Comparison of ENCODE assay signal across 7 mouse cellular contexts in the genomic region with DNA sequence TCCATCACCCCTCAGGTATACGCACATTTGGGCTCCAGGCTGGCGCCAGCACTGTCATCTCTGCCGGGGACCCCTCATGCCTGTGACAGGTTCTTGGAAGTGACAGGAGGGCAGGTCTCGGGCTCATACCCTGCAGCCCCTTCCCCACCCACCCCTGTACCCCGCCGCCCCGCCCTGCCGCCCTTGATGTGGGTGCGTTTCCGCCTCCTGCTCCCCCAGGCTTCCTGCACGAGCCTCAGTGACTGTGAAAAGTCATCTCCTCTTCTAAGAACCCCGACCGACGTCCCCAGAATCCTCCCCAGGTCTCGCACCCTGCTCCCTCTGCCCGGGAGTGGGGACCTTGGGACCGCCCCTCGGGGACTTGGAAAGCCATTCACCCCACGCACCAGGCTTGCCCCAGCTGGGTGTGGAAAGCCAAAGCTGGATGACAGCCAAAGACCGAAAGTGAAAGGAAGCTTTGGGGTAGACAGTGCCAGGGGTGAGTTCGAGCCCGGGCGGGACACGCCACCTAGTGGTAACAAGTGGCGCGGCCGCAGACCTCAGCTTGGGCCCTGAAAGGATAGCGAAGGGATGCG. TPM values are rescaled to one million over a fixed set of nuclear protein-coding genes. Genes with fewer than 3 reads are reported as not detected.
DNase-seq lines count a peak whose midpoint lies in the region; ATAC-seq lines count a peak whose summit lies in the region.

TSS of gene Gm45713 (minus strand) at position 239 of the 575 bp plus-strand sequence.
TSS of gene Flt3l (minus strand) at position 440 of the 575 bp plus-strand sequence.

- H3K4me3 ChIP-seq in embryonic facial prominence, embryonic 10.5 days = peak within 1 kb of the TSS; percentile 63
- peak within 1 kb of the TSS; percentile 57 for H3K4me3 ChIP-seq in limb, embryonic 10.5 days
- peak within 1 kb of the TSS; percentile 50 for H3K4me3 ChIP-seq in midbrain, embryonic 12.5 days

- peaks cover 27% of the 10 kb centered on the region for H3K4me1 ChIP-seq in embryonic facial prominence, embryonic 10.5 days
- peaks cover 13% of the 10 kb centered on the region for H3K4me1 ChIP-seq in limb, embryonic 10.5 days
- H3K4me1 ChIP-seq in midbrain, embryonic 12.5 days = peaks cover 10% of the 10 kb centered on the region; the same call in 1 of the 2 replicates

- no peaks in the 10 kb centered on the region; the same call in 1 of the 2 replicates for H3K36me3 ChIP-seq in embryonic facial prominence, embryonic 10.5 days (replicated peaks)
- 0 out of 2 replicates have a peak, but pooled peaks cover 4% of the 10 kb centered on the region for H3K36me3 ChIP-seq in limb, embryonic 10.5 days
- no peaks in the 10 kb centered on the region for H3K36me3 ChIP-seq in midbrain, embryonic 12.5 days

- WGBS in embryonic facial prominence, embryonic 10.5 days = 5% methylated on average over 29 of the region's 29 CpGs
- WGBS in limb, embryonic 10.5 days = 2% methylated on average over 29 of the region's 29 CpGs
- WGBS in midbrain, embryonic 12.5 days = 4% methylated on average over 29 of the region's 29 CpGs

- H3K9ac ChIP-seq in midbrain, embryonic 12.5 days (replicated peaks) = peak within 1 kb of the TSS; percentile 59

- peak within 1 kb of the TSS; percentile 76 for H3K4me2 ChIP-seq in midbrain, embryonic 12.5 days (replicated peaks)

- H3K27ac ChIP-seq in embryonic facial prominence, embryonic 10.5 days (replicated peaks) = peak within 1 kb of the TSS; percentile 63
- peak within 1 kb of the TSS; percentile 56 for H3K27ac ChIP-seq in limb, embryonic 10.5 days
- no peak within 1 kb of the TSS for H3K27ac ChIP-seq in midbrain, embryonic 12.5 days (replicated peaks)

- ATAC-seq in granulocyte monocyte progenitor cell, adult 5-6 weeks (replicated peaks; ENCODE audit: poor library complexity, severe bottlenecking) = peak; percentile 80
- peak; percentile 68 for ATAC-seq in midbrain, embryonic 12.5 days (ENCODE audit: low FRiP score, low read depth)

- H3K27me3 ChIP-seq in embryonic facial prominence, embryonic 10.5 days (replicated peaks; ENCODE audit: low read depth, poor library complexity, severe bottlenecking) = peaks cover 37% of the 10 kb centered on the region
- peaks cover 36% of the 10 kb centered on the region for H3K27me3 ChIP-seq in limb, embryonic 10.5 days (ENCODE audit: low read depth, poor library complexity, severe bottlenecking)
- H3K27me3 ChIP-seq in midbrain, embryonic 12.5 days = peaks cover 34% of the 10 kb centered on the region

- H3K9me3 ChIP-seq in embryonic facial prominence, embryonic 10.5 days = no peaks in the 10 kb centered on the region
- H3K9me3 ChIP-seq in limb, embryonic 10.5 days (replicated peaks) = no peaks in the 10 kb centered on the region
- 0 out of 2 replicates have a peak, but pooled peaks cover 2% of the 10 kb centered on the region for H3K9me3 ChIP-seq in midbrain, embryonic 12.5 days

- DNase-seq in adrenal gland, postnatal 10 days = peak; percentile 96
- DNase-seq in embryonic facial prominence, embryonic 10.5 days (ENCODE audit: low spot score) = peak; percentile 86
- DNase-seq in kidney, adult 11 months = peak; percentile 89
- DNase-seq in limb, embryonic 10.5 days (ENCODE audit: low spot score) = peak; percentile 88
- peak; percentile 94 for DNase-seq in skeletal muscle tissue, adult 2 months (ENCODE audit: low read depth, low spot score)

RNA-seq across cellular contexts. Expression of gene Gm45713, which starts in this region (rescaled TPM):
- total RNA-seq in adrenal gland, postnatal 10 days (2021) = not detected
- 0.31 TPM in 1 of 2 replicates, not detected in the other for polyA plus RNA-seq in embryonic facial prominence, embryonic 10.5 days (2016; fragmentation: Nextera tagmentation; extraction: Ambion mirVana)
- not detected in 2 replicates for total RNA-seq in granulocyte monocyte progenitor cell, adult 5-6 weeks (2014; fragmentation: Nextera tagmentation)
- total RNA-seq in granulocyte monocyte progenitor cell, adult 5-6 weeks (2017) = 0.10 and 0.13 TPM in 2 replicates
- polyA plus RNA-seq in limb, embryonic 10.5 days (2016; fragmentation: Nextera tagmentation; extraction: Ambion mirVana) = not detected in 2 replicates
- polyA plus RNA-seq in midbrain, embryonic 12.5 days (2016; fragmentation: Nextera tagmentation; extraction: Ambion mirVana) = 0.25 and 0.45 TPM in 2 replicates

RNA-seq across cellular contexts. Expression of gene Flt3l, which starts in this region (rescaled TPM):
- total RNA-seq in adrenal gland, postnatal 10 days (2021) = 10 to 100 TPM in 1 of 2 experiments, 1 to 10 TPM in 1; 9.7 to 18.1 TPM
- polyA plus RNA-seq in embryonic facial prominence, embryonic 10.5 days (2016; fragmentation: Nextera tagmentation; extraction: Ambion mirVana) = 0.97 and 1.8 TPM in 2 replicates
- 7.4 and 8.2 TPM in 2 replicates for total RNA-seq in granulocyte monocyte progenitor cell, adult 5-6 weeks (2014; fragmentation: Nextera tagmentation)
- 2.3 and 5.7 TPM in 2 replicates for total RNA-seq in granulocyte monocyte progenitor cell, adult 5-6 weeks (2017)
- polyA plus RNA-seq in limb, embryonic 10.5 days (2016; fragmentation: Nextera tagmentation; extraction: Ambion mirVana) = 1.4 and 1.5 TPM in 2 replicates
- 0.64 and 1.2 TPM in 2 replicates for polyA plus RNA-seq in midbrain, embryonic 12.5 days (2016; fragmentation: Nextera tagmentation; extraction: Ambion mirVana)
